Mouse (Mus musculus) liver, adult 2 months (tissue): ENCODE measurements around the gene Hsp90ab1.
A peak's percentile ranks its signal among the peaks of the same experiment; 100 is the strongest.

Experiments
- CTCF ChIP-seq: fragments of 200-500 bp; IDR thresholded peaks from 2 replicates; pipeline ENCODE4 v1.5.1; 2011; ENCODE audit warnings: low read depth, low read length, control low read depth
- POLR2A ChIP-seq: fragments of 200-500 bp; IDR thresholded peaks from 2 replicates; pipeline ENCODE4 v1.6.1; 2011; ENCODE audit warnings: low read length, control low read depth; ENCODE audit not compliant: insufficient read depth; ENCODE audit errors: extremely low read depth

GRCm38 (mm10) chr17:45573087-45573779 lies at the start of gene Hsp90ab1:
- TF ChIP-seq POLR2A = peak; percentile 99
- no peak for TF ChIP-seq CTCF
